Mouse (Mus musculus) kidney, adult 11 months (tissue): ENCODE data around the gene Rap1a.

Experiments used
- DNase-seq: peaks from one replicate; pipeline ENCODE4 v3.0.0; 2022

Gene Rap1a

DNA sequence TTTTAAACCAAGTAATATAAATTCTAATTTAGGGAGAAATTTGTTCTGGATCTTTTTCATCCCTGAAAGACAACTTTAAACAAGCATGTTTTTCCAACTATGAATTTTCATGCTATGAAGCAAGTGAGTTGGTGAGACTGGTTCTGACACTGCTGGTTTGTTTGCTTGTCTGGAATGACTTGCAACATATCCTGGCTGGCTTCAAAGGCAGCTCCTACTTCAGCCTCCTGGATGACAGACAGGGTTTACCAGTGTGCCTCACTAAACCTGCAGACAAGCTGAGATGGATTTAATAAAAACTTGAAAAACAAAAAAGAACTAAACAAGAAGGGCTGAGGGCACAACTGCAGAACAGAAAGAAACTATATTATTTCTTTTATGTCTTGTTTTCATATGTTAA, 43.0 kb downstream of the Rap1a start:
- no peak for DNase-seq

DNA sequence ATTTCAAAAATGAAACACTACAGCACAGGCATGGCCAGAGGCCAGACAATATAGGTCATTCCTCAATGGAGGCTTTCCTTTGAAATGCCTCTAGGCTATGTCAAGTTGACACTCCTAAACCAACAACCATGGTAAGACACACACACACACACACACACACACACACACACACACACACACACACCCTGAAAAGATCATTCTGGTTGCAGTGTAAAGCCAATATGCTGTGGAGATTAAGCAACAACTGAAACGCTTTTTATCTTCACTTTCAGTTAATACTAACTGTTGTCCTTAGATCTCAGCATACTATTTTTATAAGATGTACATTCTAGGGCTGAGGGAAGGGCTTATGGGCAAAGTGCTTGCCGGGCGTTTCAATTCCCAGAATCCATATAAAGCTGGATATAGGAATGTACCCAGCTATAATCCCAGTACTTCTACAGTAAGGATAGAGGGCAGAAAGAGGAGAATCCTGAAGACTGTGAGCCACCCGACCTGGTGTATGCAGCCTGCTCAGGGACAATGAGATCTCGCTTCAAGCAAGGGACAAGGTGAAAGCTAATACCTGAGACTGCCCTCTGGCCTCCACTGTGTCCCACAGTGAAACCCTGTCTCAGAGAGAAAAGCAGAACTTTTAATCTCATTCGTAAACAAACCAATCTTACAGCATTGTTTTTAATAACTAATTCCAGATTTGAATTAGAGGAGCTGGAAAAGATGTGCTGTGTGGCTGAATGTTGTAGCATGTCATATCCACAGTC, 43.6 kb downstream of the Rap1a start:
- no peak for DNase-seq

DNA sequence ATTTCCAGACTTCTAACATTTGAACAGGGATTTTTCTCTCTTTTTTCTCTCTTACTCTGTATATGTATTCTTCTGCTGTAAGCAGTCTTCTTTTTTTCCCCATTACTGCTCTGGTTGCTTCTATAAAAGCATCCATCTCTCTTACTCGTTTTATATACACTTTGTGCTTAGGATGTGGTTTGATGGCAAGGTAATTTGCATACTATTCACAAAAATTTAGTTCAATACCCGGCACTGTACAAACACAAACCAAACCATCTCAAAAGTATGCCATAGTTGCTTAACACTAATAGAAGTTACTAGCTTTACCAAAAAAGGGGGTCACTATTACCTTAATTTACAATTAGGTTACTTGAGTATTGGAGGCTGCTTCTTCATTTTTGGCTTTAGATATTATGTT, 44.6 kb downstream of the Rap1a start:
- no peak for DNase-seq

DNA sequence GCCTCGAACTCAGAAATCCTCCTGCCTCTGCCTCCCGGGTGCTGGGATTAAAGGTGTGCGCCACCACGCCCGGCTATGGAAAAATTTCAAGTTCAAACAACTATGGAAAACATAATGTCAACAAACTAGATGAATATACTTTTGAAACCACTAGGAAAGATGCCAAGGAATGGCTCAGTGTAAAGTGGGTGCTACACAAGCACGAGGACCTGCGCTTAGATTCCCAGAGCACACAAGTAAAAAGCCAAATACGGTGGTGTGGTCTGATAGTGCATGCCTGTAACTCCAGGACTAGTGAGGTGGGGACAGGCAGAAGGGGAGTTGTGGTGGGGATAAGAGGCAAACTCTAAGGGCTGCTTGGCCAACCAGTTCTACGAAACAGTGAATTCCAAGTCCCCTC, 46.0 kb downstream of the Rap1a start:
- no peak for DNase-seq

DNA sequence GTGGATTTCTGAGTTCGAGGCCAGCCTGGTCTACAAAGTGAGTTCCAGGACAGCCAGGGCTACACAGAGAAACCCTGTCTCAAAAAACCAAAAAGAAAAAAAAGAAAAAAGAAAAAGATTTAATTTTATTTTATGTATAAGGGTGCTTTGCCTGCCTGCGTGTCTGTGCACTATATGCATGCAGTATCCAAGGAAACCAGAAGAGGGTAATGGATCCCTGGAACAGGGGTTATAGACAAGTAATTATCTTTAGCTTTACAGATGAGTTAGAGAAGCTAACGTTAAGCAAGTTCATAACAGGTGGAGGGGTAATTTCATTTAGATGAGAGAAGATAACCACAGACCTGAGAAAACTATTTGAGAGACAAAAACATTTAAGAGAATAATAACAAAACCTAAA, 47.0 kb downstream of the Rap1a start:
- no peak for DNase-seq

DNA sequence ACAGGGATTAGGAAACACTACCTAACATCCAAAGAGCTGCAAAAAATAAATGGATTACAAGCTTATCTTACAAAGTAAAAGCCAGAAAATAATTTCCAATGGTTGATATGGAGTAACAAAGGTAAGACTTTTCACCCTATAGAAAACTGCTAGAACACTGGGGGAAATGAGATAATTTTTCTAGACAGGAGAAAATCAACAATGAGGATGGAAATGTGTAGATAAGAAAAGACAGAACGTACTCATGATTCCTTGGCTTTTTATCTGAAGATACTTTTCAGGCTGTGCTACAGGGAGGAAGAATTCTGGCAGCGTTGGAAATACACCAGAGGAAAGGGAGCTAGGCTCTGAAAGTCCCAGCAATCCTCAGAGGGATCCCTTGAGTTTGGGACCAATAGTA, 50.3 kb downstream of the Rap1a start:
- no peak for DNase-seq

DNA sequence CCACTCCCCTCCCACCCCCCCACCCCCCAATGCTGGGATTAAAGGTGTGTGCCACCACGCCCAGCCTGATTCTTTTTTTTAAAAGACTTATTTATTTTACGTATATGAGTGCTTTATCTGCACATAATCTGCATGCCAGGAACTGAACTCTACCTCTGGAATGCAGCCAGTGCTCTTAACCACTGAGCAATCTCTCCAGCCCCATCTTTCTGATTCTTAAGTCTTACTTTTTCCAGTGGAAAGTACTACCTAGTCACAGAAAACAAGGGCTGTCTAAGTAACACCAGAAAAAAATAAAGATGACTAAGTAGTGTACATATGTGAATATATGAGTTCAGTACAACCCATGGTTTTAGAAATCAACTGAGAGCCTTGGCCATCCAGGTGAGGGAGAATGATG, 54.6 kb downstream of the Rap1a start:
- no peak for DNase-seq

DNA sequence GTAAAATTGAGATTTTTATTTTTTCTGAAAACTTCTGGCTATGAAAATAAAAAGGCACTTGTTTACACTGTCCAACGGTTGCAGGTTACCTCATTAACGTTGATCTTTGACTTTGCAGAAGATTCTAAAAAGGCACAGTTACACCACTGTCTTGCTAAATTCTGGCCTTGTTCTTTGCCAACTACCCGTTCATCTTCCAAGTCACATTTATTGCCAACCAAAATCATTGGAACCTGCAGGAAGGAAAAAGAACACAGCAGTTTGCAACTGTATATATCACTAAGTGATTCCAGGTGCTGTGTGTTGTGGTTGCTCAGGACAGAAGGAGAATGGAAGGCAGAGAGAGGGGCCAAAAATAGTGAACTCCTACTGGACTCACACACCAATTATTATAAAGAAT, 63.5 kb downstream of the Rap1a start:
- DNase-seq: no peak

DNA sequence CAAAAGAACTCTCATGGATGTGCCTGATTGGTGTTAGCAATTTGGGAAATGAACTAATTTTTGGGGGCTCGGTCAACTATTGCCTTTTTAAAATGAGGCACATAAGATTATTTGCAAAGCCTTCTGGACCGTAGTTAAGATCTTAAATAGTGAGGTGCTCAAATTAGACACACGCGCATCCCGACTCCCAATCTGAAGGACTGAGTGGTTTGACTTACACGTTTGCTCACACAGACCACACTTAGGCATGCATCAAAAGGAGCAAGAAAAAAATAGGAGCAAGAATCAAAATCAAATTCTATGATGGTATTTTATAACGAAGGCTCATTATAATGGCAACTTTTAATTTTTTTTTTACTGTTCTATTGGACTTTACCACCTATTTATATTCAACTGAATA, 64.1 kb downstream of the Rap1a start:
- DNase-seq: no peak

DNA sequence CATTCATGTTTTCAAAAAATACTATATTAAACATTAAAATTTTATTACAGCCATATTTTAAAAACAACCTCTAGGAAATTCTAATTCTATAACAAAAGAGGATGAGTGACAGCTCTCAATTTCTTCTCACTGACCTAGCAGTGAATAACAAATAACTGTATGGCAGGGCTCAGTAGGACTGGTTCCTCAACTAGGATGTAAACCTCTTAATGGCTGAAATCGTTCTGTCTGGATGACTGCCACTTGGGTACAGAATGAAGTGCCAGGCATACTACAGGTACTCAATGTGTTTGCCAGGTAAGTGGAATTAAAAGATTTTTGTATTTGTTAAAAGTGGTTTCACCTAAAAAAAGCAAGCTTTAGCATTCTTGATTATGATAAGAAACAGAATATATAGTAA, 65.0 kb downstream of the Rap1a start:
- no peak for DNase-seq

DNA sequence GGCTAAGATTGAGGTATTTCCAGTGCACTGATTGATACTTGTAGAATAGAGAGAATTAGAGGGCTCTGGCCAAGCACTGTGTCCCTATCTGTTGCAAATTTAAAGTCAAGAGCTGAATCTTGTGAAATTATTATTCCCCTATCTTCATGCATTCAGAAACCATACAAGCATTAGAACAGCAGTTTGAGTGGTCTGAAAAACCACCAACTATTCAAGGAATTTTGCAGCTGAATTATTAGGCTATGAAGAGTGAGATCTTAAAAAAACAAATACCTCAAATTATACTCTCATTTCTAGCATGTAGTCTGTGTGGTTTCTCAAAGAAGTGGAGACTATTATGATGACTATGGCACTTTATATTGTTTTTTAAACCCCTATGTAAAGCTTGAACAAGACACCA, 65.9 kb downstream of the Rap1a start:
- no peak for DNase-seq

DNA sequence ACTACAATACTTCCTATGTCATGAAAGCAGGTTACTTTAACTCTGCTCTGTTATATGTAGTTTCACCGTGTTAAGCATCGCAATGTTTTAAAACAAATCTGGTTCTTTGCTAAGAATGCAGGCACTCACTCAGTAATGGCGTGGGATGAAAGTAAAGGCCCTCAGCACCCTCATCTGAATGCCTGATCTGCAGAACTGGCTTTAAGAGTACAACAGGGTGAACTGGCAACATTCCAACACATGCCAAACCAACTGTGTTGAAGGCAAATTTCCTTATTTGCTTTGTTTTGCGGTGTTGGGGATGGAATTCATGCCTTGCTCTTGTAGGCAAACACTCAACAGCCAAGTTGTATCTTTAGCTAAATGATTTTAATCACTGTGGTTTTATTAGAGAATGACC, 67.6 kb downstream of the Rap1a start:
- DNase-seq: no peak

DNA sequence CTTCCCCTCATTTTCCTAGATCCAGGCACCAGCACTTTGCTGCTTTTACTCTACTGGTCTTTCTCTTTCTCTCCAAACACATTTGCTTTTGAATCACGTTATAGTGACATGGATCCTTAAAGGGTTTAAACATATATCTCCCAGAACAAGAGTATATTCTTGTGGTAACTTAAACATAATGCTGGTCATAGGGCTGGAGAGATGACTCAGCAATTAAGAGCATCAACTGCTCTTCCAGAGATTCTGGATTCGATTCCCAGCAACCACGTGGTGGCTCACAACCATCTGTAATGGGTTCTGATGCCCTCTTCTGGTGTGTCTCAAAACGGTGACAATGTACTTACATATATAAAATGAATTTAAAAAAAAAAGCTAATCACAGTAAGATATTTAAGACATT, 68.8 kb downstream of the Rap1a start:
- DNase-seq: no peak

DNA sequence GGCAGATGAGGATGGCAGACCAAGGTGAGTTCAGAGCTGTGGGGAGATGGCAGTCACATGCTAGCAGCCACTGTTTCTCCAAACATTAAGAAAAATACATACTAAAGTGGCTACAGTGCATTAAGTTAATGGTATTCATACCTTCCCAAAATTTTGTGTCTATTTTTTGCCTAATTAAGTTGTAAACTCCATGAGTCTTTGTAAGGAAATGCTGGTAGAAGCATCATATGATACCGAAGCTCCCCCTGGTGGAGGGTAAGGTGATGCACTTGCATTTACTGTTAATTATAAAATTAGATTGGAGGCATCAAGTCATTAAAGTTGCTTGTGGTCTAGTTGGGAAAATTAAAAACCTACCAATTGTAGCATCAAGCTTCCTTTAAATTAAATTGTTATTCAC, 75.1 kb downstream of the Rap1a start:
- no peak for DNase-seq

DNA sequence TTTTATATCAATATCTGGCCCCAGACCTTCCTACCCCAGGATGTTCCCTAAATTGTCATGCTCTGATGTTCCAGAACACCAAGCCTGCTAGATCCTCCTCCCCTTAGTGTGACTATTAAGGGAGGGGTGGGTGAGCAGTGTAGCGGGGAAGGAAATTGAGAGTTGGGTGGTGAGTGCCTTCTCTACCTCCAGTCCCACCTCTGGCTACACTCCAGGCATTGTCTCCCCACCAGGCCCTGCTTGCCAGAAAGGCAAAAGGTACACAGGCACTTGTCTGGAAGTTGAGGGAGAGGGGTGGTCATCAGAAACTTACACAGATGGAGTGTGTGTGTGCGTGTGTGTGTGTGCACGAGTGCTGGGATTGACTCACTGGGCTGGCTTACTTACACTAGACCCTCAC, 78.6 kb downstream of the Rap1a start:
- DNase-seq: no peak

DNA sequence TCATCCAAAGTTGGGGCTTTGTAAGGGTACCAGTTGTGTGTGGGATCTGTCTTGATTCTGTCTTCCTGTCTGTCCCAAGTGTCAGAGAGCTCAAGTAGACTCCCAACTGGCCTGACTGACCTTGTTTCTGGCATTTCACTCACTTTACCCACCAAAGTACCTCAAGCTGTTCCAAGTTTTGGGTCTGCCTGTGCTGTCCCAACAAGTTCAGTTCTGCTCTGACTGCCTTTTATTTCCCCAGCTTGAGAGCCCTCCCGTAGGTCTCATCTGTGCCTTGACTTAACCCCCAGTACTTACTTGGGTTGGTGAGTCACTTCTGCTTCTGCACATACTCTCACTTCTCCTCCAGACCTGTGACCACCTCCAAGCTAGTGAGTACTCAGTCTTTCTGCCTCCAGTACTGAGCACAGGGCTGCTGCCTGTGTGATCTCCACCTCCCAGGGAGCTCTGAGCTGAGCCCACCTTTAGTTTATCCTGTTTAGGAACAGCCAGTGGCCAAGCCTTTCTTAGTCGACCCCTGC, 79.4 kb downstream of the Rap1a start:
- DNase-seq: no peak

DNA sequence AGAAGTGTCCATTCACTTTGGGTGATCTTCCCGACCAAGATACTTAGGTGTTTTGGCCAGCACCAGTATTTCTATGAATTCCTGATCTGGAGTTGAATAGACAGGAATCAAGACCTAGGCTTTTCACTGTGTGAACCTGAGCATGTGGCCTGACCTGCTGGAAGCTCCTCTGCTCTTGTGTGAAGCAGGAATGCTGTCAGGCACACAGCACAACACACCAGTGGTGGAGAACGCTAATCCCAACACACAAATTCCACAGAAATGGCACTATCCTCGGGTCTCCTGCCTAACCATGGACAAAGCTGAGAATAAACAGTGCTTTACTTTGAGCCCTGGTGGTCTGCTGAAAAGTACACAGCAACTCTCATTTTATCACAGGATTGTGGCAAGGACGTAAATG, 80.6 kb downstream of the Rap1a start:
- no peak for DNase-seq

DNA sequence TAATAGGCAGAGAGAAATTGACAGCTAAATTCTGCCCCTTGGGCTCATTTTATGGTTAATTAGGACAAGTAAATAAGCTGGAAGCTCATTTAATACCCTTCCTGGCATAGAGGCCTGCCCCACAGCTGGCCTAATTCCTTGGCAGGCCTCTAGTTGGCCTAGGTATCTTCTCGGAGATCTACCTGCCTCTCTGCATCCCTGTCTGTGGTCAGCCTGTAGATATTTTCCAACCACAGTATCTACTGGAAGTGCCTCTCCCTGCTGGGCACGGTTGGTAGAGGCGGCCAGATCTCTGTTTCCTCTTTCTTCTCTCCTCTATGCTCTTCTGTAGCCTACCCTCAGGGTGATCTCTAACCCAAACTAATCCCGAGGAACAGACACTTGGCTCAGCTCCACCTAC, 81.2 kb downstream of the Rap1a start:
- DNase-seq: no peak

DNA sequence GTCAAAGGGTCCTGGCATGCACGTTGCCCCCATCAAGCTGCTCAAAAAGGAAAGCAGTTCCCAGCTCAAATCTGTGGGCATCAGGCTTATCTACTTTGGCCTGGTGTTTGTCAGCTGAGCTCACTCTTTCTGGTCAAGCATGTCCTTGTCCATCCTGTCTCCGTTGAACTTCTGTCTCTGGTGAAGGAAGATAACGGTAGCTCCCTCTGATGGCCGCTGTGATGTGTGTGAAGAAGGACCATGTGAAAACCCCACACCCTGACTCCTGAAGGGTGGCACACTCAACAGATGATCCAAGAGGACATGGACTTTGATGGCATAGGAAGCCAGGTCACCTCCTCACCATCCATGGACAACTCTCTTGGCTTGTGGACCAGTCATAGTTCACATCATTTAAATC, 82.4 kb downstream of the Rap1a start:
- no peak for DNase-seq

DNA sequence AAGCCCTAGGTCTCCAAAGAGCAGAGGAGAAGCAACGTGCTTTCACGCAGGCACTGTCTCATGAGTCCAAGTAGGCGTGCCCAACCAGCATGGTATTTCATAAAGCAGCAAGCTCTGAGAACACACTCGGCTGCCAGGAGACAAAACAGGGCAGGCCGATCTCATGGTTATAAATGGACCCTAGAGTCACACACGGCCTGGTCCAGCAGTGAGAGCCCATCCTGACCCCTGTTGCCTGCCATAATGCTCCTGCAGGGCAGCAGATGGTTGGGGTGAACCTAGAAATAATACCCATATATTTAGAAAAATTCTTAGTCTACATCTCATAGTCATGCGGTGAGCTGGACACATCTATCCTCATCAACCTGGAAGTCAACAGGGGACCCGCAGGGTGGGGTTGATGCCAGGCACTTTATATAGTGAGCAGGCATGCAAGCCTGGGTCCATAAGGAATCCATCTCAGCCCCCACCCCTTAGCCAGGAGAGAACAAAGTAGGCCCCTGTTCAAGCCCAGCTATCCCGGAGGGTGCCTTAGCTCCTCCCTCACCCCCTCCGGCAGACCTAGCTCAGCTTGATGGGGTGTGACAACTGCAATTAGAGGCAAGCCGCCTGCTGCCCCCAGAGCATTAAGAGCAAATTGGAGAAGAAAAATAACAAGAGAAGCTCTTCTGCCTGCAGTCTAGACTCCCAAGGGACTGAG, 83.1 kb downstream of the Rap1a start:
- no peak for DNase-seq

DNA sequence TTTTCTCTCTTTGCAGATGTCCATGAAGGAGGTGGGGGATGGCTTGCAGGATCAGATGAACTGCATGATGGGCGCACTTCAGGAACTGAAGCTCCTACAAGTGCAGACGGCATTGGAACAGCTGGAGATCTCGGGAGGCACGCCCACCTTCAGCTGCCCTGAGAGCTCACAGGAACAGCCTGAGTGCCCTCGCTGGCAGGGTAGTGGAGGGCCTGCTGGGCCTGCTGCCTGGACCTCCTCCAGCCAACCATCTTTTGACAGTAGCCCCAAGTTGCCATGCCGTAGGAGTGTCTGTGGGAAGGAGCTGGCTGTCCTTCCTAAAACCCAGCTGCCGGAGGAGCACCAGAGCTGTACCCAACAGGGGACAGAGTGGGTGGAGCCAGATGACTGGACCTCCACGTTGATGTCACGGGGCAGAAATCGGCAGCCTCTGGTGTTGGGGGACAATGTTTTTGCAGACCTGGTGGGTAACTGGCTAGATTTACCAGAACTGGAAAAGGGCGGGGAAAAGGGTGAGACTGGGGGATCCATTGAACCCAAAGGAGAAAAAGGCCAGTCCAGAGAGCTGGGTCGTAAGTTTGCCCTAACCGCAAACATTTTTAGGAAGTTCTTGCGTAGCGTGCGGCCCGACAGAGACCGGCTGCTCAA, 84.7 kb downstream of the Rap1a start:
- no peak for DNase-seq

DNA sequence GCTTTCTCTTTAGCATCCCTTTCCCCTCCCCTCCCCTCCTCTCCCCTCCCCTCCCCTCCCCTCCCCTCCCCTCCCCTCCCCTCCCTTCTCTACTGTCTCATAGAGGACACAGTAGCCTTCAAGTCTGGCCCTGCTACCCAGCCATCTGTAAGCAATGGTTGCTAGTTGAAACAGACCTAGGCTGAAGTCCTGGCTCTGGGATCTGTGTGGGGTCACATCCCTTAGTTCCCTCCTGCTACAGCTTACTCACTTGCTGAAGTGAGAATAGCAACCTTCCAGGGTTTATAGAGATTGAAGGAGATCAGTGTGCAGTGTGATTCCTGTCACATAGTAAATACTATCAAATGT, 86.3 kb downstream of the Rap1a start:
- DNase-seq: no peak

DNA sequence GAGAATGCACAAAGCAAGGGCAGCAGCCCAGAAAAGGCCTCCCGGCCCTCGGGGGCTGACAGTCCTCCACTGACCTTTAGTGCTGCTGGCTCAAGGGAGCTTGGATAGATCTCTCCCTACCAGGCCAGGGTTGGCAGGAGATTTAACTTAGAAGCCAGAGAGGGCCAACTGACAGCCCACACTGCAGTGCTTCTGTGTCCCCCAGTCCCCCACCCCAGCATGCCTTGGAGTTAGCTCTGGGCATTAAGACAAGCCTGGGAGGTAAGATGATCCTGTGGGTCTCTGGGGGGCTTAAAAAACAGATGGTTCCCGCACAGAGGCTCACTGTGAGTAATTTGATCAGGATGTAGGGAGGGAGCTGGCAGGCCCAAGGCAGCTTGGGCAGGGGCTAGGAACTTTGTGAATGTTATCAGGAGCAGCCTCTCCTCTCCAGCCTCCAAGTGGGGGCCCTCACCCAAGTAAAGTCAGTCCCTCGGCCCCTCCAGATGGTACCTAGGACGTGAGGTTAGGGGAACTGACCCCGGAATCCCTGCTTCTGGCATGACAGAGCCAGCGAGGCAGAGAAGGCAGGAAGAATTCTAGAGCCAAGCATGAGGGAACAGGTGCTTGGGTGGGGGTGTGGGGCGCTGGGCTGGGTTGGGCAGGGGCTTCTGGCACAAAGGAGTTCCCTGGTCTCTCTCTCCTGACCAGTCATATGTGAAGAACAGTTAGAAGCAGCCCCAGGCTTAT, 86.9 kb downstream of the Rap1a start:
- DNase-seq: no peak

DNA sequence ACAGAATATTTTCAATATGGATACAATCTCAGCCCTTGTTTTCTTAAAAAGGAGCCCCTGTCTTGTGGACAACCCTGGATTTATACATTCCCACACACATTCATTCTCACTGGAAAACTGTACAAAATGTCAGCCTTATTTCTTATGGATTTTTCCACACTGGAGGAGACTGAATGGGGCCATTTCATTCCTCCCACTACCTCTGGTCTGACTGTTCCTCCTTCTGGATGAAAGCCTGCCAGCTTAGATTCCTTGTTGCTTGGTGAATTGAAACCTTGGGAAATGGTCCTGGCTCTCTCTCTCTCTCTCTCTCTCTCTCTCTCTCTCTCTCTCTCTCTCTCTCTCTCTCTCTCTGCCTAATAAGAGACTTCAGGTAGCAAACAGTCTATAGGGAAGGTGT, 88.3 kb downstream of the Rap1a start:
- DNase-seq: no peak
